Mouse (Mus musculus) hindbrain, embryonic 13.5 days (tissue): Measurements from ENCODE around the gene Hnf4a. TPM values are rescaled to one million over a fixed set of nuclear protein-coding genes. Genes with fewer than 3 reads are reported as not detected.

Source experiments
- ATAC-seq: fragments of 200-750 bp; cut with Nextera tagmentation; 2 replicates; pipeline ENCODE4 v1.8.0; 2017; ENCODE audit warnings: moderate TSS enrichment; ENCODE audit not compliant: low FRiP score
- H3K27ac ChIP-seq: fragments of 300-500 bp; sonication (generic); 2 replicates; pipeline ENCODE4 v1.5.1; 2015; ENCODE audit warnings: inconsistent platforms, mild to moderate bottlenecking, moderate library complexity
- H3K27me3 ChIP-seq: fragments of 300-500 bp; sonication (generic); 2 replicates; pipeline ENCODE4 v1.6.1; 2015; ENCODE audit warnings: mild to moderate bottlenecking, inconsistent platforms
- H3K36me3 ChIP-seq: fragments of 300-500 bp; sonication (generic); 2 replicates; pipeline ENCODE4 v1.6.1; 2015; ENCODE audit warnings: mild to moderate bottlenecking, inconsistent platforms
- H3K4me1 ChIP-seq: fragments of 300-500 bp; sonication (generic); replicated peaks from 2 replicates; pipeline ENCODE4 v1.6.1; 2015; ENCODE audit warnings: inconsistent platforms
- H3K4me2 ChIP-seq: fragments of 300-500 bp; sonication (generic); 2 replicates; pipeline ENCODE4 v1.6.1; 2015; ENCODE audit warnings: inconsistent platforms, mild to moderate bottlenecking, moderate library complexity
- H3K4me3 ChIP-seq: fragments of 300-500 bp; sonication (generic); 2 replicates; pipeline ENCODE4 v1.5.1; 2015; ENCODE audit warnings: mild to moderate bottlenecking, inconsistent platforms
- H3K9ac ChIP-seq: fragments of 300-500 bp; sonication (generic); 2 replicates; pipeline ENCODE4 v1.6.1; 2015; ENCODE audit warnings: mild to moderate bottlenecking, inconsistent platforms
- H3K9me3 ChIP-seq: fragments of 300-500 bp; sonication (generic); 2 replicates; pipeline ENCODE4 v1.6.1; 2016; ENCODE audit warnings: inconsistent platforms
- WGBS: fragments of 180-500 bp; shearing (Covaris S2); methylation state at CpG from one replicate; pipeline ENCODE4 v1.1.7; 2015; 5-methylcytosine and 5-hydroxymethylcytosine counted together
- polyA plus RNA-seq: library from polyadenylated mRNA; unstranded; fragments of >200 nt; fragmentation: Nextera tagmentation; extraction: Ambion mirVana; gene quantifications from 2 replicates; pipeline ENCODE4 v1.2.1, GENCODE M21; 2015

Gene Hnf4a
- polyA plus RNA-seq, 1 experiment from 2014 or later, result 0.09 TPM

DNA sequence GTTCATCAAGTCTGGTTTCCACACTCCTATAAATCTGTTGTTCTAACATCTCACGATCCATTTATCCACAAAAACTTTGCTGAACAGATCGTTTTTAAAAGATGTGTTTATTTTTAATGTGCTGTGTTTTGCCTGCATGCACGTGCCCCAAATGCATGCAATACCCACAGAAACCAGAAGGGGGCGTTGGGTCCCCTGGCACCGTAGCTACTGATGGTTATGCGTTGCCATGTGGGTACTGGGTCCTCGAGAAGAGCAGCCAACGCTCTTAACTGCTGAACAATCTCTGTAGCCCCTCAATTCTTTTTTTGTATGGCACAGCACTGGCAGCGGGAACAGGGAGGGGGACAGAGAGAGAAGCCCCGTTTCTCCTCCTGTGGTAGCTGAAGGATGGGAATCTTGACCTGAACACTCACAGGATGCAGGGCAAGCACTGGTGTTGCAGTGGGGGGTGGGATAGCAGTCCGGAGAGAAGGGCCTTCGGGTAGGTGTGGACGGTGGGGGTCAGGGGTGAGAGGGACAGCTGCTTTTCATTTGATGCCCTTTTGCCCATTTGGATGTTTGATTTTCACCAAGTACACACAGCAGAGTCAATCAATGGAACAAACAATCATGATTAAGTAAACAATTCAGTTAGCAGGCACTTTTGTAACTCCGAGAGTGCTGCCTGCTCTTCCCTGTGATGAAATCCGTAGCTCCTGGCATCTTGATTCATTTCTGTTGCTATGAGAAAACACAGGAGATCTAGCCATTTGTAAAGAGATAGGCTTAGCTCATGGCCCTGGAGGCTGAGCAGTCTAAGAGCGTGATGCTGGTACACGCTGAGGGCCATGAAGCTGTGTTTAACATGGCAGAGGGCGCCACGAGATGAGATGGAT lies 80.0 kb downstream of the Hnf4a start:
- Histone ChIP-seq H3K9ac (no peak overlapping the region), H3K4me3 (no peak overlapping the region), H3K27me3 (no peaks in the 10 kb centered on the region), H3K4me1 (0 out of 2 replicates have a peak, but pooled peaks cover 8% of the 10 kb centered on the region), H3K36me3 (no peaks in the 10 kb centered on the region), H3K27ac (no peak overlapping the region), H3K9me3 (no peaks in the 10 kb centered on the region), H3K4me2 (no peak overlapping the region)
- ATAC-seq, result no peak
- WGBS, result 48% methylated on average over 19 of the region's 19 CpGs

DNA sequence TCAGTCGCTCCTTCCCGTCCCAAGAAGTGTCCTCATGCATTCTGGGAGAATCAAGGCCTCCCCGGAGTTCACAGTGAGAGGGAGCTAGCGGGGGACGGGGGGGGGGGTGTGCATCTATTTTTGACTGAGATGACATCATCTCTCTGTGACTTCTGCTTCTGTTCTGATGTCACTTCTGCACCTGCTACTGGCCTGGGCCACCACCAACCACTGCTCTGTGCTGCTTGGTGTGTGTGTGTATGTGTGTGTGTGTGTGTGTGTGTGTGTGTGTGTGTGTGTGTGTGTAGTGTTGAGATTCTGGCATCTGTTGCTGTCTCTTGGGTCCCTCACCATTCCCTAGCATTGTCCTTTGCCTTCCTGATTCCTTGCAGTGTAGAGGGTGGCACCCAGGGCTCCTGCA lies 80.9 kb downstream of the Hnf4a start:
- H3K4me3 ChIP-seq, result no peak overlapping the region
- H3K27me3 ChIP-seq, result no peaks in the 10 kb centered on the region
- 0 out of 2 replicates have a peak, but pooled peaks cover 8% of the 10 kb centered on the region for H3K4me1 ChIP-seq
- ATAC-seq, result no peak
- no peaks in the 10 kb centered on the region for H3K9me3 ChIP-seq
- no peaks in the 10 kb centered on the region for H3K36me3 ChIP-seq
- H3K27ac ChIP-seq, result no peak overlapping the region
- WGBS, result 91% methylated on average over 5 of the region's 5 CpGs
- no peak overlapping the region for H3K4me2 ChIP-seq
- H3K9ac ChIP-seq, result no peak overlapping the region

DNA sequence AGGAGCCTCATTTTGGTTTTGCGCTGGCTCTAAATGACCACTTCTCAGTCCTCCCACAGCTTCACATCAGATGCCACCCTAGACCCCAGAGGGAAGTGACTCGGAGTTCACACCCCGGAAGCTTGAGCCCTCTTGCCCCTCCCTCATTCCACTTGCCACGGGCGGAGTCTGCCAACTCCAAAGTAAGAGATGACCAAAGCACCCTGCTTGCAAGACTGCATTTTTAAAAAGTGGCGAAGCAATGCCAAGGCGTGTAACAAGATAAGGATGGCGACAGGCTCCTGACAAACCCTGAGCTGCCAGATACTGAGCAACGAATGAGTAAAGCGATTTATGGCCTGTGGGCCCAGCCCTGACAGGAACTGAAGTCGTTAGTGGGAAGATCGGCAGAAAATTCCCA lies 83.6 kb downstream of the Hnf4a start:
- H3K4me1 ChIP-seq, result peaks cover 6% of the 10 kb centered on the region; the same call in 1 of the 2 replicates
- no peaks in the 10 kb centered on the region; the same call in 1 of the 2 replicates for H3K27me3 ChIP-seq
- no peak overlapping the region for H3K27ac ChIP-seq
- no peak overlapping the region for H3K9ac ChIP-seq
- WGBS, result 78% methylated on average over 12 of the region's 12 CpGs
- H3K4me3 ChIP-seq, result no peak overlapping the region
- no peak overlapping the region for H3K4me2 ChIP-seq
- no peak for ATAC-seq
- H3K36me3 ChIP-seq, result no peaks in the 10 kb centered on the region
- H3K9me3 ChIP-seq, result no peaks in the 10 kb centered on the region

DNA sequence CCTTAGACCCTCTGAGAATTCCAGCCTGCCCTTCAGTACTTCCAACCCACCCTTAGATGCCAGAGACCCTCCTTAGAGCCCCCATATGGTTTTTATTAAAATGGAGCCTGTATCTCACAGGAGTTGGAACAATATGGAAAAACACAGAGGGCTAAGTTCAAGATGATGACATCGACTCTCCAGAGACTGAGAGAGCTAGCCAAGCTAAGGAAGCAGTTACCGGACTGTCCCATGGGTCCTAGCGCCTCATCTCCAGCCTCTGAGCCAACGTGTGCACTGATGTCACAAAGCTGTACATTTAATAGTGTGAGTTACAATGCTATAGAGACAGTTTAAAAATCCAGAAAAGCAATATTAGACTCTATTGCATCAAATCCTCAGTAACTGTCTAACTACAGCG lies 84.4 kb downstream of the Hnf4a start:
- Histone ChIP-seq H3K4me1 (peaks cover 7% of the 10 kb centered on the region; the same call in 1 of the 2 replicates), H3K36me3 (no peaks in the 10 kb centered on the region), H3K4me3 (no peak overlapping the region), H3K4me2 (no peak overlapping the region), H3K27ac (no peak overlapping the region), H3K9ac (no peak overlapping the region), H3K27me3 (no peaks in the 10 kb centered on the region; the same call in 1 of the 2 replicates), H3K9me3 (no peaks in the 10 kb centered on the region)
- WGBS, result 83% methylated on average over 5 of the region's 5 CpGs
- ATAC-seq, result no peak

DNA sequence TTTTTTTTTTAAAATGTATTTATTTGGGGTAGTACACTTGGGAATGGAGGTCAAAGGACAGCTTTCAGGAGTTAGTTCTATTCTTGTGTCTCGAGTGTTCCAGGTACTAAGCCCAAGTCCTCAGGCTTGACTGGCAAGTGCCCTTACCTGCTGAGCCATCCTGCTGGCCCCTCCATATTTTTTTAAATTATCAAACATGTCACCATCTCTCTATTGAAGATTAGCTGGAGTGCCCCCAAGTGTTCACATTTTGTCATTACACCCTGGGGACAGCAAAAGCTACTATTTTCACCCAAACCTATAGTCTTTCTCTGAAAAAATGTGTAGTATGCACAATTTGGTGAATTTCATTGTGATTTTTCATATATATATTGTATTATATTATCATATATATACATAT lies 85.5 kb downstream of the Hnf4a start:
- H3K27ac ChIP-seq, result no peak overlapping the region
- no peak overlapping the region for H3K4me3 ChIP-seq
- ATAC-seq, result no peak
- H3K27me3 ChIP-seq, result no peaks in the 10 kb centered on the region; the same call in 1 of the 2 replicates
- peaks cover 4% of the 10 kb centered on the region; the same call in 1 of the 2 replicates for H3K4me1 ChIP-seq
- H3K9me3 ChIP-seq, result no peaks in the 10 kb centered on the region
- H3K9ac ChIP-seq, result no peak overlapping the region
- 79% methylated on average over 1 of the region's 1 CpGs for WGBS
- no peak overlapping the region for H3K4me2 ChIP-seq
- no peaks in the 10 kb centered on the region for H3K36me3 ChIP-seq

DNA sequence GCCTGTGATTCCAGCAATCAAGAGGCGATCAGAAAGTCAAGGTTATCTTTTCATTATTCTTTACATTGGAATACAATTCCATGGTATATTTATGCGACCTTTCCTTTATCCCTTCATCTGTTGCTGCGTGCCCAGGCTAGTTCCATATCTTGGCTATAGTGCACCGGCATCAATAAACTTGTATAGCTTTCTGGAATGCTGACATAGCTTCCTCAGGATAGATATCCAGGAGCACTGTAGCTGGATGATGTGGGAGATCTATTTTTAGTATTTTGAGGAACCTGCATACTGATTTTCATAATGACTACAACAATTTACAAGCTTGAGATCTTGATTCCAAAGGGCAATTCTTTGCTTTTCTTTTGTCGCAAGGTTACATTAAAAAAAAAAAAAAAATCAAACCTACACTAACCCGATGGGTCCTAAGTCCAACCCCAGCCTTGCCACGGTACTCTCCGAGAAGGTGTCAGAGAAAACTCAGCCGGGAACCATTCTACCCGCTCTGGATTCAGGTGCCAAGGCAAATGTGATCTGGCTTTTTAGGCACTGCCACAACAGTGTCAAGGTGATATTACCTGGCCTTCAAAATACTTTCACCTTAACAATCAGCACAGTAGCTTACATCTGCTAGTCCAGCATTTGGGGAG lies 87.2 kb downstream of the Hnf4a start:
- Histone ChIP-seq H3K9me3 (no peaks in the 10 kb centered on the region), H3K27ac (no peak overlapping the region), H3K36me3 (no peaks in the 10 kb centered on the region), H3K4me3 (no peak overlapping the region), H3K4me2 (no peak overlapping the region), H3K4me1 (peaks cover 4% of the 10 kb centered on the region; the same call in 1 of the 2 replicates), H3K9ac (no peak overlapping the region), H3K27me3 (no peaks in the 10 kb centered on the region; the same call in 1 of the 2 replicates)
- 92% methylated on average over 10 of the region's 10 CpGs for WGBS
- no peak for ATAC-seq

DNA sequence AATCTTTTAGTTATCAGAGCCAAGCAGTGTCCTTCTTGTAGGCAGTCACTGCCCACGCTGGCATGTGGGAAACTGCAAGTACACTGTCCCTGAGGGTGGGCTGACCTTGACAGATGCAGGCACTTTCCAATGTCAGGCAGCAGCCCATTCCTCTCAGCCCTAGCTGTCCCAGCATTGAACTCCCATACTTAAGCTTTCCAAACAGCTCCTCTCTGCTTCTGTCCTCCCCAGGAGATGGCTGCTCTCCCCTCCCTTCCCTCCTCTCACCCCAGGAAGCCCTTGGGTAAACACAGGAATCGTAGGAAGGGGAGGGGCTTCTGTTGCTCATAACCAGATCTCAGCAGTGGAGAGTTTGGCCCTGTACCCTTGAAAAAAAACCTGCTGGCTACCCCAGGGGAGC lies 88.5 kb downstream of the Hnf4a start:
- Histone ChIP-seq H3K9me3 (no peaks in the 10 kb centered on the region), H3K27me3 (peaks cover under 1% of the 10 kb centered on the region; the same call in 1 of the 2 replicates), H3K9ac (no peak overlapping the region), H3K4me2 (no peak overlapping the region), H3K27ac (no peak overlapping the region), H3K4me1 (peaks cover 4% of the 10 kb centered on the region; the same call in 1 of the 2 replicates), H3K4me3 (no peak overlapping the region), H3K36me3 (no peaks in the 10 kb centered on the region)
- WGBS, result 23% methylated on average over 2 of the region's 2 CpGs
- ATAC-seq, result no peak

DNA sequence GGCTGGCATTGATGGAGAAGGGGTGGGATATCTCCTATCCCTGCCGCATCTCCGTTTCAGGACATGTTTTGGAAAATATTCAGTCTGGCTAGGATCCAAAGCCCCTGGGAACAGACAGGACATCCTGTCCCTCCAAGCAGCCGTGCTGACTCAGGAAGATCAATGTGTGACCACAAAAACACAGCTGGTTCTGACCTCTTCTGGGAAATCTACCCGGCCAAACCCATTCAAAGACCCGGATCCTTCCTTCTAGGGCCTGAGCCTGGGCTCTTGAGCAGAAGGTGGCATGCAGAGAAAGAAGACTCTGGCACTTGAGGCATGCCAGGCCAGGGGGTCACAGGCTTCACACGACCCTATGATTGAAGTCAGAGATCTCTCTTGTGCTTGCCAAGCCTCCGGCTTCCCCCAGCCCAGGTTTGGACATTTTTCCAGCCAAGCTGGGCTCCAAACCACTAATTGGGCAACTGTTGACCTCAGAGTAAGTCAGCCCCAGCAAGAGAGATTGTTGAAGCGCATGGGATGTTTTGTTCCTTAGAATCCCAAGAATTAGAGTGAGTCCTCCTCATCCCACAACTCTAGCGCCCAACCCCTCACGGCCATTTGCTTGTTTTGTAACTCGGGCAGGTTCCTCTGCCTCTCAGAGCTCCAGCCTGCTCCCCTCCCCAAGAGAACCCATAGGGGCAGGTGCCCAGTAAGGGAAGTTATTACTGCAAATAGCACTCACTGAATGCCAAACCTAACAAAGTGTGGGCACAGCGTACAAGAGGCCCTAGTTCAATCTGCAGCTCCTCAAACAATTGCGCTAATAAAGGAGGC lies 89.7 kb downstream of the Hnf4a start:
- no peak for ATAC-seq
- 75% methylated on average over 13 of the region's 13 CpGs for WGBS
- H3K9me3 ChIP-seq, result no peaks in the 10 kb centered on the region
- no peaks in the 10 kb centered on the region for H3K36me3 ChIP-seq
- H3K4me3 ChIP-seq, result no peak overlapping the region
- H3K4me1 ChIP-seq, result peaks cover 4% of the 10 kb centered on the region; the same call in 1 of the 2 replicates
- peaks cover 4% of the 10 kb centered on the region; the same call in 1 of the 2 replicates for H3K27me3 ChIP-seq
- H3K9ac ChIP-seq, result no peak overlapping the region
- H3K27ac ChIP-seq, result peak overlapping the region; percentile 18; the same call in 1 of the 2 replicates
- no peak overlapping the region for H3K4me2 ChIP-seq

DNA sequence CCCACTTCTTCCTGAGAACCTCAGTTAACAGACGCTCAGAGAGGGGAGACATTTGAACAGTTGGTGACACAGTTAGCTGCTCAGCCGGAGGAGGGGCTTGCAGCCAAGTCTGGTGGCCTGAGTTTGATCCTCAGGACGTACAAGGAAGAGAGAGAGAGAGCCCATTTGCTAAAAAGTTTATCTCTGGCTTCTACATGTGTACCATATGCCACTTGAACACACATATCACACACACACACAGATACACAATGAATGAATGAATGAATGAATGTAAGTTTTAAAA lies 90.2 kb downstream of the Hnf4a start:
- no peak overlapping the region for H3K4me3 ChIP-seq
- no peak overlapping the region for H3K9ac ChIP-seq
- no peaks in the 10 kb centered on the region for H3K9me3 ChIP-seq
- peaks cover 4% of the 10 kb centered on the region; the same call in 1 of the 2 replicates for H3K27me3 ChIP-seq
- H3K27ac ChIP-seq, result 0 out of 2 replicates have a peak overlapping the region, but pooled peaks have one; percentile 0
- peaks cover 7% of the 10 kb centered on the region for H3K4me1 ChIP-seq
- no peaks in the 10 kb centered on the region for H3K36me3 ChIP-seq
- WGBS, result 84% methylated on average over 3 of the region's 3 CpGs
- H3K4me2 ChIP-seq, result no peak overlapping the region
- no peak for ATAC-seq

DNA sequence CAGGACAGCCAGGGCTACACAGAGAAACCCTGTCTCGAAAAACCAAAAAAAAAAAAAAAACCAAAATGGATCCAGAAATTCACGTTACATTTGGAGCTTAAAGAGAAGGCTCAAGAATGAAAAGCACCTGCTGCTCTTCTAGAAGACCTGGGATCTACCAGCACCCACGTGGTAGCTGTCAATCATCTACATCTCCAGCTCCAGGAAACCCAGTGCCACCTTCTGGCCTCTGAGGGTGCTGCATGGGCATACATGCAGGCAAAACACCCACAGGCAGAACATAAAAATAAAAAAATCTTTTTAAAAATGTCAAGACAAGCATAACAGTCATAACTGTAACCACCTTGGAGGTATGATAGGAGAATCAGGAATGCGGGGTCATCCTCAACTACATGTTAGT lies 91.1 kb downstream of the Hnf4a start:
- Histone ChIP-seq H3K27me3 (peaks cover 4% of the 10 kb centered on the region; the same call in 1 of the 2 replicates), H3K4me1 (peaks cover 8% of the 10 kb centered on the region), H3K9ac (no peak overlapping the region), H3K36me3 (no peaks in the 10 kb centered on the region), H3K4me2 (no peak overlapping the region), H3K4me3 (no peak overlapping the region), H3K9me3 (no peaks in the 10 kb centered on the region), H3K27ac (no peak overlapping the region)
- ATAC-seq, result no peak
- WGBS, result 54% methylated on average over 4 of the region's 4 CpGs

DNA sequence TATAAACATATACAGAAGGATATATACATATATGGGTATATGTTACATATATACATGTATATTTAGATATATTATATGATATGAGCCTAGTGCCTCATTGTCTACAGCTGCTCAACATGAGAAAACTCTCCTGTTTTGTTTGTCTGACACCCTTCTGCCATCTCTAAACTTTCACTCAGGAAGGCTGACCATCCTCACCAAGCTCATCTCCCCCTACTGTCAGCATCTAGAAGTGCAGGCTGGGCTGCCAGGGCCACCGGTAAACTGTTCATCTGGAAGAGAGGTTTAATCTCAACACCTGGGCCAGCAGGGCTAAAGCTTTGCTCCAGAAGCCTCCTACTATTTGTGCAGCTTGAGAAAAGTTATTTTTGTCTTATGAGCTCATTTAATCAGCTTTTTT lies 92.6 kb downstream of the Hnf4a start:
- H3K27ac ChIP-seq, result no peak overlapping the region
- H3K27me3 ChIP-seq, result 0 out of 2 replicates have a peak, but pooled peaks cover 4% of the 10 kb centered on the region
- H3K9ac ChIP-seq, result no peak overlapping the region
- no peaks in the 10 kb centered on the region for H3K9me3 ChIP-seq
- no peaks in the 10 kb centered on the region for H3K36me3 ChIP-seq
- ATAC-seq, result no peak
- H3K4me2 ChIP-seq, result no peak overlapping the region
- H3K4me1 ChIP-seq, result peaks cover 20% of the 10 kb centered on the region
- WGBS, result 4% methylated on average over 1 of the region's 1 CpGs
- H3K4me3 ChIP-seq, result no peak overlapping the region

DNA sequence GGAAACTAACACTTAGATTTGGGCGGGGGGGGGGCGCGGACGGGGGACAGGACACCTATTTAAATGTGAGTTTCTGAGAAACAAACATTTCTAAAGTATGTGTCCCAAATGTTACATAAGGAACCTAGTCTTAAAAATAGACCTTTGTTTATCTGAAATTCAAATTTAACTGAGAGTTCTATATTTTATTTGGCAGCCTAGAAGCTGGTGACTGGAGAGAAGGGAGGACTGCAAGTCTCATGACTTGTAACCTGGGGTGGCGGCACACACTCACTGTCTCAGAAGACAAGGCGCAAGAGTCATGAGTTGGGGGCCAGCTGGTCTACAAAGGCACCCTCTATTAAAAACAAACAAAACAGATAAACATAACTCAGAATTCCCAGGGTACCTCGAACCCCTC lies 94.5 kb downstream of the Hnf4a start:
- WGBS, result 90% methylated on average over 7 of the region's 7 CpGs
- Histone ChIP-seq H3K4me2 (no peak overlapping the region), H3K9me3 (no peaks in the 10 kb centered on the region), H3K36me3 (no peaks in the 10 kb centered on the region), H3K27me3 (0 out of 2 replicates have a peak, but pooled peaks cover 4% of the 10 kb centered on the region), H3K4me3 (no peak overlapping the region), H3K27ac (no peak overlapping the region), H3K9ac (no peak overlapping the region), H3K4me1 (peaks cover 20% of the 10 kb centered on the region)
- ATAC-seq, result no peak
